Mouse (Mus musculus) embryo, embryonic 10.5 days (tissue): ENCODE measurements at regions not wholly inside any gene's neighbourhood (a gene's known extent, or its start where the extent isn't known, plus 50 kb on each side); places are given as distances from the start of the nearest gene placed in this dataset.

ENCODE experiments used
- DNase-seq: peaks from one replicate; pipeline ENCODE4 v3.0.0-alpha.2; 2015; ENCODE audit warnings: low spot score

DNA sequence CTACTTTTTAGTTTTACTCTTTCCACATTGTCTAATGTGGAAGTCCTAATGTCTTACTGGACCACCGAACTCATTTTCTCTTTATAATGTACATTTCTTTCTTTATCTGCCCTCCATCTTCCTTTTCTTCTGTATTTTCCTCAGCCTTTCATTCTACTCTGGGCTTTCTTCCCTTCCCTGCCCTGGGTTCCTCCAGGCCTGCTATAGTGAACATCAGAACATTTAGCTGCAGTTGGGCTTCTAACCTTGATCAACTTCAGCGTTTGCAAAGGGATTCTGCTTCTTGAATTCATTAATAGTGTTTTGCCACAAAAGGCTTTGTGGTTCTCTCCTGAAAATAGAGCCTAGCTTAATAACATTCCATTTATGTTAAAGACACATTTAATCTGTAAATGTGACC lies 342.5 kb upstream of the Tmem161b start:
- no peak for DNase-seq

DNA sequence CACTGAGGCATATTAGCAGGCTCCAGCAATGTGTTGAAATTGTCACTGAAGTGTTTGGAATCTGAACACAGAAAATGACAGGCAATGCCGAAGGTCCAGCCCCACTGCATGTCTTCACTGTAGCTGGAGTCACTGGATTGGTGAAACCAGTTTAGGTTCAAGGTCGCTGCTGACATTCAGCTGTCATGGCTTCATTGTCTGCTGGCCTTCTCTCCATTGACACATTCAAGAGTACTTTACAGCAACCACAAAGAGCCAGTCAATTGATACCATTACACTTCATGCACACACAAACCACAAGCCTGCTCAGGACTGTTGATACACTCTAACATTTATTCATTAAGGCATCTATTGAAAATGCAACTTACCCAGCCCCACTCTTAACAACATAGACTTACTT lies 341.8 kb upstream of the Tmem161b start:
- DNase-seq, result peak; percentile 58

DNA sequence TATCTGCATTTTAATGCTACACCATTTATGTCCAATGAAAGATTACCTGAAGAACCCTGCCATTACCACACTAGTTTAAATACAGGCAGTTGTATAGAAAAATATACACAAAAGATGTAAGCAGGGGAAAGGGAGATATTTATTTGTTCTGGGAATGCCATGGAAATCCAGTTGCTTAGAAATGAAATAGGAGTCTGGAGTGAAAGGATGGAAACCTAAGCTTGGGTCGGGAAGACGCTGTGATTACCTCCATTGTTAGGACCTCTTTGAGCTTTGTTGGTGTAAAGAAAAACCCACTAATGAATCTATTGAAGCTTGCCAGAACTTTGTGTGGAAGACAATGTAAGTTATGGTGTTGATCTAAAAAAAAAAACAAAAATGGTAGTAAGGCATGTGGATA lies 341.3 kb upstream of the Tmem161b start:
- no peak for DNase-seq

DNA sequence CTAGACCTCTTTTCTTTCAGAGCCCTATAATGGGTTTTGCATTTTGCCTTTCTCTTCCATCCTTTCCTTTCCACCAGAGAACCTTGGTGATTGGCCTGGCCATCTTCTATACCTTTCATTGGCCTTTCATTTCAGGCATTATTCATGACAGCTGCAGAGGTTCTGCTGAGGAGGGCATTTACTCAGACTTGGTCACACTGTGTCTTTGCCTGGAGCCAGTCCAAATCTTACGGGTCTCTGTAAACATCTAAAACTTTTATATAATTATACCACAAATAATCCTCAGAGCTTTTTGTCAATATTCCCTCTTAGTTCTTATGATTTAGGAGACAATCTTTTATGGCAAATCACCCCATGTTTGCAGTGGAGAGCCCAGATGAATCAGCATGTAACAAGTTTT lies 339.3 kb upstream of the Tmem161b start:
- DNase-seq, result no peak

DNA sequence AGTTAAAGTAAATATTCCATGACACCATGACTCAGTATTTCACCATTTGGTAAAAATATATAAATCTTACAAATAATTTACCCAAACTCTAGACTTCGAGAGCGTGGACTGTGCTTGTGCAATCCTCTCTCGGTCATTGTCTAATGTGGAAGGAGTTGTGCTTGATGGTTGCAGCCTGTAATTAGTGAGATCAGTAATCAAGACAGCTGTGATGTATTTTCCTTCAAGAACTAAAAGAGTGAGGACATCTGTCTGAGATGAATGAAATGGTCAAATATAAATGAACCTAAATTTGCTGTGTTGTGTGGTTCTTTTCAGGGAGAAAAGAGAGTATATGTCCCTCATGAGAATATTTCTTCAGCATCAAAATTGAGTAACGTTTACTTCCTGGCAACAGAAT lies 338.3 kb upstream of the Tmem161b start:
- DNase-seq, result no peak

DNA sequence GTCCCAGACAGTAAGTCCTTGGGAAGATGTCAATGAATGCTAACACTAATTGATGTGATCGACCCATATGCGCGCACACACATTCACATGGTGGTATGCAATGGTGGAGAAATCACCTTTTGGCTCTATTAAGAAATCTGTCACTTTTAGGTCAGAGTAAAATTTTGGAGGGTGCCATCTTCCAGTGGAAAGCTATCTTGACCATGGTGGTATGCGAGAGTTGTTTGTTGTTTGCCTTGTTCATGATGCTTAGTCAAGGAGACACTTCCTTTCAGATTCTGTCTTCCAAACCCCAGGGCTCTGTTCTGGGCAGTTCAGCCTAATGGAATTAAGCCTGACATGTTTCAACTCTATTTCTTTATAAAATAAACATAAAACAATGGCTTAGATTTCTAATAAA lies 337.9 kb upstream of the Tmem161b start:
- DNase-seq, result no peak

DNA sequence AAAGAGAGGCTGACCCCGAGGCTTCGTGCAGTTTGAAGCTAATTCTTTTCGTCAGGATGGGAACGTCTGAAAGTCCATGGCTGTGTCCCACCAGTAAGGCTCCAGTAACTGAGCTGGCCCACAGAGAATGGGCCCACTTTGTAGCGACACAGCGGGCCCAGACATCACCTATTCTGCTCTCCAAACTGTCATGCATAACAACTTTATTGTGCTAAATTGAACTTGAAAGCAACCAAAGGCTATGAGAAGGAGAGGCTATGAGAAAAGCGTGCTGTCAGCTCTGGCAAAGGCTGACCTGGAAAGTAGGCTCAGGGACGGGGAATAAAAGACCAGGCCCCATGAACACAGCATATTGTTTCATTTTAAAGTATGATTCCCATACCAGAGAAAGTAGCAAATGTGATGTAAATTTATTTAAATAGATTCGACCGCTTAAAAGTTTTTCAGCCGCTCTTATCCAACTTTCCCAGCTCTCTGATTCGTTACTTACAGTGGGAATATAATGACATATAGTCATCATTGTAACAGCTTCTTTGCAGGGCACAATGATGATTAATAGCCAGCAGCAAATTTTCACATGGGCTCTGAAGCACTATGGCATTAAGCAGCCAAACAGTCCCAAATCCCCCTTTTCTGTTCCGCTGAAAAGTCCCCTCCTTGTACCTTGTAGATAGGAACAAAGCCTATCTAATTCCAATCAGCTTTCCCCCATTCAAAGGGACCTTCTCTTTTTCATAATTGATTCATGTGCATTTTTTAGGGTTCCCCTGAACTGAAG lies 337.1 kb upstream of the Tmem161b start:
- DNase-seq, result peak; percentile 47

DNA sequence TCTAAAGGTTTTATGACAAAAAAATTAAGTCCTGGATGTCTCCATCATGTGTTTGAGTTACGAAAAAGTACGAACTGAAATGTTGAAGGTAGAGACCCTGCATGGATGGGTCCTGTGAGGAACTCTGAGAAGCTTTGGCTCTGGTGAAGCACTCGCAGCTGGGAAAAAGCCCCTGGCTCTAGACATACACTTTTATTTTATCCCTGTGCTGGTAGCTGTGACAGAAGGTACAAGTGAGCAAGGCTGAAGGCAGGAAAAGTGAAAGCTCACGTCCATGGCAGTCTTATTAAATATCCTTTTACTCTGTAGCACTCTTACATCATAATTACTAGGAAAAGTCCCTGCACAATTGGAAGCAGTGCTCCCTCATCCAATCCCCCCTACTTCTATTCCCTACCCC lies 336.4 kb upstream of the Tmem161b start:
- DNase-seq, result no peak

DNA sequence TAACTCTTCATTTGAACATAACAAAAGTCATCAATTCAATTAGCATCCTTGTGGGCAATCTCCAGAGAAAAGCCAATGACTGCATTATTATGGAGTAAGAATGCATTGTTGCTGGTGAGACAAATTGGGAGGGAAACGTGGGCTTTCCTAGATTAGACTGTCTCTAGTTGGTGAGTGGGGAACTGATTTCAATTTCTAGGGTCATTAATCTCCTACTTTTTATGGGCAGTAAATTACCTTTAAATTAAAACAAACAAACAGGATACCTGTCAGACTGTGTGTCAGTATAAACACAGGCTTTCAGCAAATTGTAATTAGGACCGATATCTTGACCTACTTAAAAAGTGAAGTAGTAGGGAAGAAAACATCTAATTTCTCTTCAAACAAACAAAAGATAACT lies 307.4 kb upstream of the Tmem161b start:
- DNase-seq, result no peak

DNA sequence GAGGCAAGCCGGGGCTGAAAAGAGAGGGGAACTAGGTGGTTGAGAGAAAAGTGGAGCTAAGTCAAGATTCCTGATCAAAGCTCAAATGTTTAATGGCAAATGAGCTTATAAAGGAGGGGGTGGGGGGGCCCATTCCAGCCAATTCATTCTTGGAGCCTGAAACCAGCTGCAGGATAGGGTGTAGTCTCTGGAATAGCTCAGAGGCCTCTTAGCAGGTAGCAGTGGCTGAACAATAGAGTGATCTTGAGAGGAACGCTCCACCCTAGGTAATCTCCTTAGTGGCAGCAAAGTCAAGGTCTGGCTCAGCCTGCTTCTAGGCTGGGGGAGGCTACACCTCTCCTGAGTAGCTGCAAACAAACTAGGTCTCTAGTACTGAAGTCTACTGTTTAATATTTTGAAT lies 289.3 kb upstream of the Tmem161b start:
- DNase-seq, result no peak

DNA sequence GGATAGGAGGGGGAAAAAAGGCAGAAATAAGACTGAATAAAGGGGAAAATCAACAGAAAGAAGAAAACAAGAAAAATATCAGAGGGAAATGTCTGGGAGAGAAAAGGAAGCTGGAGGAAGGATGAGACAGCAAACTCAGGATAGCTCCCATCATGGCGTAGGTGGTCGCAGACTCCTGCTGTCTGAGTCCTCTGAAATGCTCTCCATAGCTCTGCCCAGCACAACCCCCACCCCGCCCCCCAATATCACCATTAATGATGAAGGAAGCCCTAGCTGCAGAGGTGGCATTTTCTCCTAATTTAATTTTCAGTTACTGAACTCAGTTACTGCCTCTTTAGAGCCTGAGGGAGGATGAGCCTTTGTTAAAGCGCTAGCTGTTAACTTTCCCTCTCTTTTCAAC lies 275.6 kb upstream of the Tmem161b start:
- DNase-seq, result no peak

DNA sequence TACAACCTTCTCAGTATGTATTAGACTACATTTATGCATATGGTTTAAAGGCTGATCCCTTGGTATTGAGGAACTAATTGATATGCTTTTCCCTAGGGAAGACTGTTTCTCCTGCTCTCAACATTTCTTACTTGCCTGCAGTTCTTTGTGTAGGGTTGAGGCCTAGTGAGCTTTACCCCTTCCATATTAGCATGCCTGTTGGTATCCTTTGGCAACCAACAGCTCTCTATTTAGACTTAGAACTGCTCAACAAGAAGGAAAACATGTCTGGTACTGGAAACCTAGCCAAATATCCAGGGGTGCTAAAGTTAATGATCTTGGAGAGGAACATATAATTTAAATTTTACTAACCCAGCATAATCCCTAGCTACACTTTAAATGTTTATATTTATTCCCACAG lies 270.9 kb upstream of the Tmem161b start:
- peak; percentile 11 for DNase-seq

DNA sequence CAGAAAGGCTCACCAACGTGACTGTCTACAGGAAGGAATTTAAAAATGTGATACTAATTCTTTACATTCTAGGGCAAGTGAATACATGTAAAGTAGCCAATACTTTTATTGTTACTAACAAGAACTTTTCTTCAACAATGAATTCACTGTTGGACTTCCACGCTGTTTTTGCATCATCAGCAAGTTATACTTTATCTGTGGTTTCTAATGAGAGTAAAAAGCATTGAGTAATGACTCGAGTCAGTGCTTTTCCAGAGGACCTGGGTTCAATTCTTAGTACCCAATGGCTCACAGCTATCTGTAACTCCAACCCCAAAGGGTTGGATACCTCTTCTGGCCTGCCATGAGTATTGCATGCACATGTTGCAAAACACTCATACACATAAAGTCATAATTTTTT lies 270.3 kb upstream of the Tmem161b start:
- DNase-seq, result no peak

DNA sequence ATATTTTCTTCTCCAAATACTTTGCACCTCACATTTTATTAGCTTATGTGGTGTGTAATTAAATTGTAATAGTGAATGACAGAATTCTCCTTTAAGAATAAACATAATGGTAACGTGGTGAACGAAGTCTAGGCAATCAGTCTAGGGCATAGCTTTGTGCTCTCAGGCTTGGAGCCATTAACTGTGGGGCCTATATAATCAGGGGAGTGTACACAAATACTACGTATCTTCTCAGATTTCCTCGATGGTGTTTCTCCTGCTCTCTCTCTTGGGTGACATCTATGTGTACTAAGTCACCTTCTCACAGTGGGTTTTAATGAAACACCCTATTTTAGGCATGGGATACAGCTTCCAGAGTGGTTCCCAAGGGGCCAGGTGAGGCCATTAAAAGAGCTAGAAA lies 269.7 kb upstream of the Tmem161b start:
- no peak for DNase-seq

DNA sequence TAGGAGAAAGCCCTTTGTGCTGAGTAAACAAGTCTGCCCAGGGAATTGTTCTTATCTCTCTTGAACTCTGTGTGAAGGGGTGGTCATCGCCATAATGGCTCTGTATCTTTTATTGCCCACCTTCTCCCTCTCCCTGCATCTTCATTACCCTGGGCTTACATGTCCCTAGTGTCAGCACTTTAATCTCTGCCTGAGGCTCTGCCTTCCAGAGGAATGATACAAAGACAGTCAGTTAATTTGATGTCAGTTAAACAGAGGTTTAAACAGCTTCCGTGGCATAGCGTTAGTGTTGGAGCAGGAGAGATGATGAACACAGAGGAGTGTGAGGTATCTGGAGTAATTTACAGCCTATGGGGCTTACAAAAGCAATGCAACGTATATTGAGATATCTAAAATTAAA lies 269.2 kb upstream of the Tmem161b start:
- DNase-seq, result no peak

DNA sequence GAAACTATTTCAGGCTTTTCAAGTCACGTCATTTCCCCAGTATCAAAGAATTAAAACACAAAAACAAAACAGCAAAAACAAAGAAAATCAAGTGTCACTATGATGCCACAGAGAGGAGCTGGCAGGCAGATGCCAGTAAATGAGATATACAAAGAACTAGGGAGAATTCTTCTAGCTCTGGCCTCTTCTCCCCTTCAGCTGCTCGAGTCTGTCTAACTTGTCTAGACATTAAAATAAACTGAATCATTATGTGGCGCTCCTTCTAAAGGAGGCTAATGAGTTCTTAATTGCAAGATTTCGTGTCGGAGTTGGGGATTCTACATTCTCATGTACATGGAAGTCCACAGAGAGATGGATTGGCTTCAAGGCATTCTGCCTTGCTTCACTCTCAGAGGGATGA lies 266.4 kb upstream of the Tmem161b start:
- no peak for DNase-seq

DNA sequence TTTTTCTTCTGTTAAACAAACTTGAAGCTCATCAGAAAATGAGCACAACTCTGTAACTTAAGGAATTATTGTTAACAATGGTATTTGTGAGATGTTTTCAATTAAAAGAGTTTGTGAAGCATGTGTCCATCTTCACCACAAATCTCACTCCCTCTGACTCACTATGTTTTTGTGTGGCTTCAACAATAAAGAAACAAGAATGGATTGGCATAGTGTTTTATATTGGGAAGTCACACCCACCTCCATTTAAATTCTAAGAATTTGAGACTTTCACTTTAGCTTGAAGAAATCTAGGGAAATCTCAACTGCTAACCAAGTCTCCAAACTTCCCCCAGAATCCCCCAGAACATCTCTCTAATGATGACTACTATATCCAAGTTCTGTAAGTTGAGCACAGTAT lies 243.6 kb upstream of the Tmem161b start:
- no peak for DNase-seq

DNA sequence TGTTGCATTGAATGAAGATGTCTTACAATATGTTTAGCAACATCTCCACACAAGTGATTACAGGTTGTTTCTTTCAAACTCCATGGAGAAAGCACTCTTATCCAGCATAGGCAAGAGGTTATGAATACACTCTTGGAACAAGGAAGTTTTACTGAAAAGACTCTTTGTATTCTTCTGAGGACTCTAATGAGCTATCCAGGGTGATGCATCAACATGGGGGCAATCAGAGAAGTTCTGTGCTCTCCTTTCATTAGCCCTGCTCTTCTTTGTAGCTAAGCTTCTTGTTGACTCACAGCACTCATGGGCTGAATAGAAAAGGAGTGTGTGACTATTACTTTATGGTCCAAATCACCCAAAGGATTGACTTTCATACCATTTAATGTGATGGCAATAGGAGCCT lies 242.6 kb upstream of the Tmem161b start:
- DNase-seq, result no peak

DNA sequence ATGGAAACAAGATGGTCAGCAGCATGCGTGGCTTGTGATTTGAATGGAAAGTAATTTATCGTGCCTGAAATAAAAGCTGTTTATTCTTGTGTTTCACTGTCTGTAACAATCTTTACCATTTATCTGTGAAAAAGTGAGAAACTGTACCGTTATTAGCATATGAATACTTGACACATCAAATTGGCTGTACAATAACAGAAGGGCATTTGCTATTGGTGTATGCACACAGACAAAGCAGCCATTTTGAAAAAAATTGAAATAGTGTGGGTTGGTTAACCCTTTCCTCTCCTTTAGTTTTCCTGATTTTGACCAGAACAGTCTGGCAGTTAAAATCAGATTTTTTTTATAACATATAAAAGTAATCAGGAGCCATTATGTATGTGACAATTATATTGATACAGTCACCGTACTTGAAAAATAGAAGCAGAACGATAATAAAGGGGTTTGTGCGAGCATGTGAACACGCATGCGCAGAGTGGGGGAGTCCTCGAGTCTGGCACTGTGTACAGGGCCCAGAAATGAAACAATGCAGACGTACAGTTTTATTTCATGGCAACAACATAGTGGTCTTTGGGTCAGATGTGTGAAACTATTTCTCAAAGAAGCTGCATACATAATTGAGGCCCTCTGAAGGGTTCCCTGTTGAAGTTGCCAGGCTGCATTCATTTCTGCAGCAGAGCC lies 237.3 kb upstream of the Tmem161b start:
- no peak for DNase-seq

DNA sequence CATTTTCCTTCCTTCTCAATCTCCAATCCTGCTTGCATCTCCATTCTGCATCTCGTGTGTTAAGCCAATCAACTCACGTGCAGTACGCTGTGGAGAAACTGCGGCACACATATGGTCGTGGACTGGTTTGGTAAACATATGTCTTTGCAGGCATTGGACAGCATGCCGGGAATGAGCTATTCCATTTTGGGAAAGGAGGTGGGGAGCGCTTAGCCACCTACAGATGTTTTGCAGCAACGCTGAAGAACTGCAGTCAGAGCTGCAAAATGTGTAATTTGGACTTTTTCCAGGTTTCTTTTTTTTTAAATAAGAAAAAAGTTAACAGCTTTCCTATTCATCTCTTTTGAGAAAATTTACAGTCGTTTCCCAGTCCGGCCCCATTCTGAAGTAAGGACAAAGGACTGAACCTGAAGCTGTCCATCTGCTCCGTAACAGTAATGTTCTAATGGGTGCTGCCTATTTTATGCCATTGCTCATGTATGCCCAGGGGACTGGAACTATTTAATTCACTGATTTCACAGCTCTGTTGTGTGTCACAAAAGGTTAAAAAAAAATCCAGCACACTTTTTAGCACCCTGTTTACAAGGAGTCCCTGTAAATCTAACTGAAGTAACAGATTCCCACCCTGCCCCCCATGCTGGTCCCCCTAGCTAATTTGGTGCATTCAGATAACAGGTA lies 234.2 kb upstream of the Tmem161b start:
- DNase-seq, result peak; percentile 38

DNA sequence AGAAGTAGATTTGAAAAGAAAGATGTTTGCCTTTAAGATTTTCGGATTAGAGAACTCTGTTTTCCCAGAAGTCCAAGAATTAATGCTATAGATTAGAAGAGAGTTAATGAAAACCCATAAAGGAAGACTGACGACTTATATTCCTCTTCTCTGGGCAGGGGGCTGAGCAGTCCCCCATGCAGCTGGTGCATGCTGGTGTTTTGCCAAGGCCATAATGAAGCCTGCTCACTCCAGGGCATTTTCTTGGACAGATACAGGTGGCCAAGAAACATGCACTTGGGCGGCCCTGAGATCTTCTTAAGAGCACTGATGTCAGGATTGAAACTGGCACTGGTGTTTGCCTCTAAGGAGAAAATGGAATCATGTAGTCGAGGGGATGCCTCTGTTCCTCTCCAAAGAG lies 233.6 kb upstream of the Tmem161b start:
- DNase-seq, result no peak

DNA sequence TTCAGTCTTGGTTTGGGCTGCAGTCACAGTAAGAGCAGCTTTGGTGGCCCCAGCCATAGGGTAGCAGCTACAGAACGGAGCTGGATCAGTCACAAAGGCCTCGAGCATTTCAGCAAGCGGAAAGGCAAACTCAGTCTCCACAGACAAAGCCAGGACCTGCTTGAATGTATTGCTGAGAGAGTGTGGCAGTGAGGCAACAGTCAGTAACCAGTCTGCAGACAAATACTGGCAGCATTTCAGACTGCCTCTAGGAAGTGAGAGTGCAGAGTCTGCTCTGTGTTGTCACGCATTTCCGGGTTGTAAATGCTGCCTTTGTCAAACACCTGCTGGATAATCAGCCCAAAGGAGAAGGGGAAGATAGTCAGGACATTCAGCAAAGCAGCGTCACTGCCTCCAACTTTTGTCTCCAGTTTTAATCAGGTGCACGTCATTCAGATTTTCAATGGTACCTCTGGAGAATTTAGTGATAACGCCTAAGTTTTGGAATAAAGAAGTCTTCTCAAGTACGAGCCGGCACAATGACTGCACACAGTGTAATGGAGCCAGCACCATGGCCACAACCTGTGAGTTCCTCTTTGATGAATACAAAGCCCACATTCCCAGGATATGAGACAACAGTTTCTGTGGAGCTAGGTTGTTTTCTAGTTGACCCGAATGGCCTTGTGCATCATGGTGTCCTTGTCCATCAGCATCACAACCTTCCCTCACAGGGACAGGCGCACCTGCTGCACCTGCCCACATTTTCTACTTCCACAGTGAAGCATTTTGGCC lies 224.3 kb upstream of the Tmem161b start:
- DNase-seq, result peak; percentile 26

DNA sequence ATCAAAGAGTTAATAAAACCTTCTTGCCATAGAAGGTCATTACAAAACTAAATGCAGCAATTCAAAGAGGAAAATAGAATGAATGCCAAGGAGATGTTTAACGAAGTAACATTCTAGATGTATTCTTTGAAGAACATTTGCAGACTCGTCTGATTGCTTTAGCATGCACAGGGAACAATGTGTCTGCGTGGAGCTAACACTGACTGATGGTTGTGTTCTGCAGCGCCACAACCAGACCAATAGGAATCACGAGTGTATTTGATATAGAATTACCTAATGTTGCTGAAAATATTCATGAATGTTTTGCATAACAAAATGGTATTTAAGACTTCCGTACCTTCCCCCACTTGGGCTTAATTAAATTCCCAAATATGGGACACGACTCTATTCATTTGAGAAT lies 200.3 kb upstream of the Tmem161b start:
- no peak for DNase-seq
